Mouse (Mus musculus) retina, postnatal 7 days (tissue): Measurements from ENCODE around the gene Gse1.
"Not testable (repeated sequence)": the region's sequence is repeated elsewhere in the genome, so short reads cannot be mapped to it uniquely, and the experiment has no call there.

Experiments
- DNase-seq: peaks from one replicate; pipeline ENCODE4 v3.0.0-alpha.2; 2012; ENCODE audit warnings: low read depth, low spot score

Gse1 gene

DNA sequence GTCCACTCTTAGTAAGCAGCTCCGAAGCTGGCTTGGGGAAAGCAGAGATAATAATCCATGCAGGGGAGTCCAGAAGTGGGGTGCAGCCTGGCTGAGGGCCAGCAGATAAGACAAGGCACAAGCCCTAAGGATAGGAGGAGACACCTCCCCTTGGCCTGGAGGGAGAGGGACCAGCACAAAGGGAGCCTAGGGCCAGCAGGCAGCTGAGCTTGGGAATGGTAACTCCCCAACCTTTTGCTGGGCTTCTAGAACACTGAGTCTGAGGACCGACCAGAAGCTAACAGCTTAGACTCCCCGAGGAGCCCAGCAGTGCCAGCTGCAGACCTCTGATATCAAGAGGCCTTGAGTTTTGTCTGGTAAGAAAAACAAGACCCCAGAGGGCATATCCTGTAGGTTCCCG, 115.9 kb downstream of the Gse1 start:
- DNase-seq: no peak

DNA sequence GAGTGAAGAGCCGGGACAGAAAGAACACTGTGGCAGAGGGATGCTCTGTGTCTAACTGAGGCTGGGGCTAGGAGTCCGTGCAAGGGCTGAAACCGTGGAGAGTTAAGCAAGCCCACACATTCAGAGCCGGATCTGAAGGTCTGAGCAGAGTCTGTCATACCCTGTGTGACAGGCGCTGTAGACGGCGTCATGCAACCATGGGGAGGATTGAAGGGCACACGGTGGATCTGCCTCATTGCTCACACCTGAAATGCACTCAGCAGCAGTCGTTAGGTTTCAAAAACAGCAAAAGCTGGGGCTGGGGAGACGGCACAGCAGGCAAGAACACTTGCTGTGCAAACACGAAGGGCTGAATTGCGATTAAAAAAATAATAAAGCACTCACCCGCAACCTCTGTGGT, 116.3 kb downstream of the Gse1 start:
- no peak for DNase-seq

DNA sequence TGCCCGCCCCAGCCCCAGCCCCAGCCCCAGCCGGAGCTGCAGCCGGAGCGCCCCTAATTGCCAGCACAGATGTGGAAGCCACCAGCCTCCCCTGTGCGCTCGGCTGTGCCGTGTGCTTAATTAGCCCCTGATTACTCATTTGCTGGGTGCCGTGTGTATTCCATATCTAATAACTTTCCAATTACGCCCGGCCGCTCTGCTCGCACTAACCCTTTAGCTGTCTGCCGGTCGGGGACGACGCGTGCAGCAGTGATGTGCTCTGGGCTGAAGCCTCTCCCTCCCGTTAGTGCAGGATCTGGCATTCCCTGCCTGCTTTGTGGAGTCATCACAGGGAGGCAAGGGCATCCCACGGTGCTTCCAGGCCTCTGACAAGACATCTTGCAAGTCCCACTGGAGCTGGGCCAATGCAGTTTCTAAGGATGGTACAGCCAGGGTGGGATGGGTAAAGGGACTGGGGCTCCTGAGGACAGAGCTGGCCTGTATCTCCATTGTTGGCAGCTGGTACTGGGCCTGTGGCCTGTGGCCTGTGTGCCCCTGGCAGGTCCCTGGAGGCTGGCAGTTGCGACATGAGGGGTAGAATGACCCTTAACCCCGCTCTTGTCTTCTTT, 119.6 kb downstream of the Gse1 start:
- DNase-seq: no peak

DNA sequence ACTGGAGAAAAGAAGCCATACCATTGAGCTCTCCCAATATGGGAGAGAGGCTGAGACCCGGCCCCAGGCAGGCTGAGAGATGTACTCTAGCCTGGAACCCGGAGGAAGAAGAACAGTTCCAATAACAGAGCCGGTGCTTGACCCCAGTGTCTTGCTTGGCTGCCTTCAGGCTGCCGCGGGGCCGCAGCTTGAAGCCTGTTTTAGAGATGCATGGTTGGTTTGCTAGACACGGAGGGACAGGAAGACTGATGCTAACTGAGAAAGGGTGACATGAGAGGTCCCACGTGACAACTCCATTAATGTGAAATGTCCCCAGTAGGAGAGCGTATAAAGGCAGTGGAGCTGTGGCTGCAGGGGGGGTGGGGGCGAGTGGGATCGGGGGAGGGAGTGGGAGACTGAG, 120.7 kb downstream of the Gse1 start:
- no peak for DNase-seq

DNA sequence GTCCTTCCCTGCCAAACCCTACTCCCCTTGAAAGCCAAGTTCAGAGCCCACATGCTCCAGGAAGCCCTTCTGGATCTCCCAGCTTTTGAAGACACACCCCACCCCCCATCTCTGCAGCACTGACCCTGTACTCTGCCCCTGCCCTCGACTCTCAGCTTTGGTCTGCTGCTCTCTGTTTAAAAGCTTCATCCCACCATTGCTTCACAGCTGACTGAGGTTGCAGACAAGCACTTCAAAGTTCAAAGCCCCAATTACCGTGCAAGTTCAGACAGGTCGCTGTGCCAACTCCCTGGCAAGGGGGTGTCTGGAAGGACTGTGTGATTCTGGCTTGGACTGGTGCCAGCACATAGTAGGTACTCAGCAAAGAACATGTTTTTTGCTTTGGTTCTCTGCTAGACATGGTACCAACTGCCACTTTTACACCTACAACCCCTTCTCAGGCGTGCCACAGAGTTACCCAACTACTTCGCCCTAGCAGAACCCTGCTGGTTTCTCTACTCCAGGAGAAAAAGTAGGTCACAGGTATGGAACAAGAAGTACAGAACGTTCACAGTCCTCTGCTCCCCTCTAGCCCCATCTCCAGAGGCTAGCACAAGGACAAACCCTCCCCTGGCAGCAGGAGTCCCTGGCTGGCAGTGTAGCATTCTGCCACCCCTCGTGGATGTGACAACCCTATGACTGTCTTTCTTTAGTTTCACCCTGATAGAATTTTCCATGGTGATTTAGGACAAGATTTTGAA, 123.2 kb downstream of the Gse1 start:
- no peak for DNase-seq

DNA sequence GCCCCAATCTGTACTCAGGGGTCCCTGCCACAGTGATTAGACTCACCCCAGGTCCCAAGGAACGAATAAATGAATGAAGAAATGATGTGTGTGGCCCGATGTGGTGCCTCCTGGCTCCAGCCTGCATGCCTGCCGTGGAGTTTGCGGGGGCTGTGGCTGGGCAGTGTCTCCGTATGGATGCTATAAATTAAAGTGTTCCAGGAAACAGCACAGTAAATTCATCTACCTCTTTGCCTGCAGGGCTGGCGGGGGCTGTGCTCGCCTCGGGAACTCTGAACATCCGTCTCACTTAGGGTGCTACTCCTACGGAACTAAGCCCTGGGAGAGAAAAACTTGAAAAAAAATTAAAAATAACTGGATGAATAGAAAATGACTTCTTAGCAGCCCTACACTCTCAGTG, 123.8 kb downstream of the Gse1 start:
- no peak for DNase-seq

DNA sequence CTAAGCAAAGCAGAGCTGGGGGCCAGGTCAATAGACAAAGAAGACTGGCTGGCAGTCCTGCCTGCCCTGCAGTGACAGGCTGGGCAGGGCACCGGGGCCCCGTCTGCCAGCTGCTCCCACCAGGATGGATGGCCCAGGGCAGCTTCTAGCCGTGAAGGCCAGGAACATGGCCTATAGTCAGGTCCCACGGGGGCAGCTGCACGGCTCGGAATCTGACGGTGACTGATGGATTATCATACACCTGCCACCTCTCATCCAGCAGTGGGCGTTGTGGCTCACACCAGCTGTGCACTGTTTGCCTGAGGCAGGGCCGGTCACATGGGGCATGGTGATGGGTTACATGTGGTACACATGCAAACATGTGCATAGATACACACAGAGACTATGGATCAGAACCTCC, 127.8 kb downstream of the Gse1 start:
- DNase-seq: no peak

DNA sequence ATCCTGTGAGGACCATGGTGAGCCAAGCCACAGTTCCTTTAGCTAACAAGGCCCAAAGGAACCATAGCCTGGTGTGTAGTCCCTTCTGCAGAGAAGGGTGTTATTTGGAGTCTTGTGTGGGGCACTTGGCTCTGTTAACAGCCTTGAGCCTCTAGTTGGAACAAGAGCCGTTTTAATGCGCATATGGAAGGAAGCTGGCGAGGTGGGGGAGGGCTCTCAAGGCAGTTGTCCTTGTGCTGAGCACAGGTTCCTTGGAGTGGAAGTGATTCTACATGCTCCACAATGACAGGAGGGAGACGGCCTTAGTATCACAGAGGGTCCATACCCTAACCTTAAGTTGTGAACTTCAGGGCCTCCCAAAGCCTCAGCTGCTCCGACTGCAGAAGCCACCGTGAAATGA, 129.2 kb downstream of the Gse1 start:
- DNase-seq: no peak

DNA sequence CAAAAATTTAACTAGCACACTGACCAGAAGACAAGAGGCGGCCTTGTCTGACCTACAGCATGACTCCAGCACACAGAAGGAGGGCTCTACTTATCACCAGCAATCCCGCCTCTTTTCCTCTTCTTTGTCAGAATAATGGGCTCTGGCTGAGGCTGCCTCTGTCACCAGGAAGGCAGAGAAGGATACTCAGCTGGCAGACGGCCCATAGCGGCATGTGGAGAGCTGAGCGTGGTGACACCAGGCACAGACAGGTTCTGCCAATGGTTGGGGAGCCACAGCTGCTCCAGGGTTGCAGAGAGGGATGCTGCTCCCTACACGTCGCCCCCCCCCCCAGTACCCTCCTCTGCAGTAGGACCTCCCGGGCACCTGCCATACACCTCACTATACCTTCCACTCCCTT, 133.0 kb downstream of the Gse1 start:
- DNase-seq: no peak

DNA sequence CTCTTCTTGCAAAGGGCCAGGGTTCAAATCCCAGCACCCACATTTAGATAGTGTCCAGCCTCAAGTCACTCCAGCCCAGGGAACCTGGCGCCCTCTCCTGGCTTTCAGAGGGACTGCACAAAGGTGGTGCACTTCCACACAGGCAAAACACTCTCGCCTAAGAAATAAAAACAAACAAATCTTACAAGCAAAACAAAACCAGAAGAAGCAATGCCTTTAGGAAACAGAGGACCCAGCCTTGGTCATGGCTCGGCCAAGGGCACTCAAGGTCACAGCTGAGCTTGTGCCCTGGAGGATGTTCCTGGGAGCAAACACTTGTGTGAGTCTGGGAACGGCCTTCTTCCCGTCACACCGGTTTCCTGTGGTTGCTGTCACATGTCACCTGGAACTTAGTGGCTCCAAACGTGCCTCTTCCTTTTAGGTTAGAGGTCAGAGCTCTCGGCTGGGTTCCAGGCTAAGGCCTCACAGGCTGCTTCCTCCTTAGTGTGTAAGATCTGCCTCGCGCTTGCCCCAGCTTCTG, 135.4 kb downstream of the Gse1 start:
- DNase-seq: no peak

DNA sequence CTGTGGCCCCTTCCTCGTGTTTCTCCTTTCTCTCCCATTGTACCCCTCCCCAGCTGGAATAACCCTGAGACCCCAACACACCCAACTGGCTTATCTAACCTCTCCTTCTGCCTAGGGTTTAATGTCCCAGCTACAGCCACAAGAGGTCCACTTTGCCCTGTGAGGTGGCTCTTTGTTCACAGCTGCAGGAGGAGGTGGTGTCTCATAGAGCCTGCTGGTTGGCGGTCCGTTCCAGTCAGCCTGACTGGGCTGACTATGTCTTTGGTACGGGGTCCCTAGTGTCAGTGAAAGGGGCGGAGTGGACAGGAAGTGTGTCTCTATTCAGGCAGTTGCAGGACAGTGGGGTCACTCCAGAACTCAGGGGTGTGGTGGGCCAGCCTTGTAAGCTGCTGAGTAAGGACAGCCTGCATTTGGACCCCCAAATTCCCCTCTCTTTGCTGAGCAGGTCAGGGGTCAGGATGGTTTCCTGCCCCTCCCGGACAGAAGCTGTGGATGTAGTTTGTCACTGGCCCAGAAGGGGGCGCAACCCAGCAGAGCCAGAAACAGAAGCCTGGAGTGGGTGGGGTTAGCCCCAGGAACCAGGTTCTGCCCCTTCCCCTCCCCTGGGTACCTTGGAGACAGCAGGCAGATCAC, 136.0 kb downstream of the Gse1 start:
- DNase-seq: no peak

DNA sequence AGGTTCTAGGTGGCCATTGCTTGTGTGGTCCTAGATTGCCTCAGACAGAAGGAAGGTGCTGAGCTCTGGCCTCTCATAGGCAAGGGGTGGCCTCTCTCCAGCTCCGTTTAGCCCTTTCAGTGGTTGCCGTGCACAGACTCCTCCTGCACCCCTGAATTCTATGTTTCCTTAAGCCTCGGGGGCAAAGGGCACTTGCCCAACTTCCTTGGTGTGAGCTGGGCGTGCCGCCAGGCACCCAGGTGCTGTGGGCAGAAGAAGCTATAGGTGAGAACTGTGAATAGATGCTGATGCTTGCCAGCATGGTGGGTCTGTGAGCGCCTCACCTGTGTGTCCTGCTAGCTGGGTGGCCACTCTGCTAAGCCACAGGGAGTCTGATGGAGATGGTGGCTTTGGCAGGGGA, 138.6 kb downstream of the Gse1 start:
- no peak for DNase-seq

DNA sequence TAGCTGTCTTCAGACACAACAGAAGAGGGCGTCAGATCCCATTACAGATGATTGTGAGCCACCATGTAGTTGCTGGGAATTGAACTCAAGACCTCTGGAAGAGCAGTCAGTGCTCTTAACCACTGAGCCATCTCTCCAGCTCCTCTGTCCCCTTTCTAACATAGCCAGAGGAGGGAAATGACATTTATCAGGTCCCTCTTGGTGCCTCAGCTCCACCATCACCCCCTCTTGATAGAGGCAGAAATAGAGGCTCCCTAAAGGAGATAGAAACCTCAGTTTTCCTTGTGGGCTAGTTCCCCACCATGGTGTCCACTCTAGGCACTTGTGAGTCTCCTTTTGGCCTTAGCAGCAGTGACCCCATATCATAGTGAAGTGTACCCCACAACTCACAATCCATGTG, 139.9 kb downstream of the Gse1 start:
- DNase-seq: not testable (repeated sequence)

DNA sequence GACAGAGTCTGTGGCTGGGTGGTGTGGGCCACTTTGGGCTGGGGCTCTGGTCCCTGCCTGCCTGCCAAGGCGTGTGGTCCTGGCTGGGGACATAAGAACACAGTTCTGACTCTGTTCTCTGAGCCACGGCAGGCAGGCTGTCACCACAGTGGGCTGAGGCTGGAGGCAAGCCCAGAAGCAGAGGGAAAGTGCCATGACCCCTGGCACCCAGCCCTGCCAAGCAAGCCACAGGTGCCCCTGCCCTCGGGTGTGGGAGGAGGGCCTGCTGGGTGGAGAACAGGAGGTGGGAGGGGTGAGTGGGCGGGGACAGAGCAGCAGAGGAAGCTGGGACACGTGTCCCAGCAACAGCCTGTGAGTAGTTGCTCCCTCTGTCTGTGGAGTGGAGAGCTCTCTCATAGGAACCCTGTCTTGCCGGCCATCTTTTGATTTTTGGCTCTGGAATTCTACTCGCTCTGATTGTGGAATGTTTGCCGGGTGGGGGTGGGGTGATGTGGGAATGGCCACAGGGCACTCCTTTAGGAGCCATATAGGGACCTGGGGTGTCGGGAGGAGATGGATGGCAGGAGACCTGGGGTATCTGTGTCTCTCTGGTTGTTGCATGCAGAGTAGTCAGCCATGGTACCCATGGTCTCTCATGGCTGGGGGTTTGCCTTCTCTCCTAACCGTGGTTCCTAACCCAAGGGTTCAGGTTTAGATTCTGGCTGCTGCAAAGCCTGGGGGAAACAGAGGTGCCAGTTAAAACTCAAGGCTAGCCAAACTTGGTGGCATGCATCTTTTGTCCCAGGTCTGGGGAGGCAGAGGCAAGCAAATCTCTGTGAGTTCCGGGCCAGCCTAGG, 140.8 kb downstream of the Gse1 start:
- peak; percentile 58 for DNase-seq

DNA sequence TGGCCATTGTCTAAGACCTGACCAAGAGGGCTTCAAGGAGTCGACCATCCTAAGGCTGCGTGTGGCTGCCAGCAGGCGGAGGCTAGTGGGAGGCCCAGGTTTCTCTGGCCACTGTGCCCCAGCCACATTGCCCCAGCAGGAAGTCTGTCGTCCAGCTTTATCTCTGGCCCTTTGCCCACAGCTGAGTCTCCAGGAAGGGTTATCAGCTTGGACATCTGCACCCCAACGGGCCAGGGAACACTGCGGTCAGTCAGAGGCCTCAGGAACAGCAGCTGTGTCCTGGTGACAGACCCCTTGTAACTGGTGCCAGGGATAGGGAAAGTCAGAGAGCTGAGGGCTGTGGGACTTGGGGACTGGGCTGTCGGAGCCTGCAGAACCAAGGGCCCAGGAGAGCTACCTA, 141.7 kb downstream of the Gse1 start:
- DNase-seq: no peak

DNA sequence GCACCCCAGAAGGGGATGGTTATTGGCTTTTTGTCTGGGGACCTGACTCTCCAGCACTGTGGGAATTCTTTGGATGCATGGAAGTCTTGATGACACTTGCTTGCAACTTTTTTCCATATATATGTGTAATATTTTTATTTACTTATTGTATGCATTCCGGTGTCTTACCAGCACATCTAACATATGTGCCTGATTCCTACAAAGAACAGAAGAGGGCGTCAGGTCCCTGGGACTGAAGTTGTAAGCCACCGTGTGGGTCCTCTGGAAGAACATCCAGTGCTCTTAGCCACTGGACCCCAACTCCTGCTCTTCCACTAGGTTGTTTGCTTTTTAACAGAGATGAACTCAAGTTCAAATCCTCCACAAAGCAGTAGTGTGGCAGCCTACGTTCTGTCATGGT, 142.2 kb downstream of the Gse1 start:
- DNase-seq: no peak

DNA sequence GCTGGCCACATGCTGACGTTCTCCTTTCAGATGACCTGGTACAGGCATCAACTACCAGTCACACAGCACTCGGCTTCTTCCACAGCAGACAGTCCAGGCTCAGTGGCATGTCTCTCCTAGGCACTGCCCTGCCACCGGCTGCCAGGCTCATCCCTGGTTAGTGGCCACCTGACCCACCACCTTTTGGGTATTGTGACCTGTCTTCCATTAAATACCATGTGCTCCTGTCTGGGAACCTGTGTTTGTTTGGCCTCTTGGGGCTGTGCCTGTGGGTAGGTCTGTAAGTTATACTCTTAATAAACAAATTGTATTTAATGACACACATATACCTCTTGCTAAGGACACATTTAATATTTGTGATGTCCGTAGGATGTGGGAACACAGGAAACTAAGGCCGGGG, 142.9 kb downstream of the Gse1 start:
- no peak for DNase-seq

DNA sequence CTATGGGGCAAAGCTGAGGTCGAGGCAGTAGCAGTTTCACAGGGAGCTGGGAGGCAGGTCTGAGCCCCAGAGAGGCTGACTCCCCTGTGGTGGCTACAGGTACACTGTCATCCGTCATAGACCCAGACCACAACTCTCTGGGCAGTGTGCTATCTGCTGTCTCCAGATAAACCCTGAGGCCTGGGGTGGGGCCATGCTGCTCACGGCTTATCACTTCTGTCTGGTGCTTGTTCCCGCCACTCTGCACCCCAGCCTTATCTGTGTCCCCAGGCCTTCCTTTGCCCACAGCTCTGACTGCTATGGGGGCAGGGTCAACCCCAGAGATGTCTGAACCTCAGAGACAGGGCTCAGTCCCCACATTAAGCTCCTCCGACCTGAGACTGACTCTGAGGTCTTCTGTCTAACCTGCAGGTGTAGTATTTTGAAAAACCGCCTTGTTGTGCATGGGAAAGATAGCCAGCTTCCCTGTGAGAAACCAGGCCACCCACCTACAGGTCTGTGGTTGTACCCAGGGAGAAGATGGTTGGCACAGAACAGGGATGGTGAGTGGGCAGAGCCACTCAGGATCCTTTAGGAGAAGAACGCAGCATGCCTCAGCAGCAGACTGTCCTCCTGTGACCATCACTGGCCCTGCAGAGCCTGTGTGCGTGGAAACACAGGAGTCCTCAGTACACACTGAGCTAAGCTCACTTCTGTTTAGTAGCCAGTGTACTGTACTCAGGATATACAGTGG, 143.6 kb downstream of the Gse1 start:
- DNase-seq: no peak

DNA sequence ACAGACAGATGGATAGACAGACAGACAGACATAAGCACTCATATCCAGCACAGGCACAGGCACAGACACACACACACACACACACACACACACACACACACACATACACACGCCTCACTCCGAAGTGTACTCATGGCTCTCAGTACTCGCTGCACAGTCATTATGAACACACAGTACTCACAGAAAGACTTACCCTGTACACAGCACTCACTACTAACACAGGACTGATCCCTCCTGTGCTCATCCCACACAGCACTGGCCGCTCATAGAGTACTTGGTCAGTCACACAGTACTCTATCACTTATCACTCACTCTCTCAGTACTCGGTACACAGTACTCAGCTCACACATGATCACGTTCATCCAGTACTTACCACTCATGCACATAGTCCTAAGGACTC, 144.4 kb downstream of the Gse1 start:
- DNase-seq: no peak

DNA sequence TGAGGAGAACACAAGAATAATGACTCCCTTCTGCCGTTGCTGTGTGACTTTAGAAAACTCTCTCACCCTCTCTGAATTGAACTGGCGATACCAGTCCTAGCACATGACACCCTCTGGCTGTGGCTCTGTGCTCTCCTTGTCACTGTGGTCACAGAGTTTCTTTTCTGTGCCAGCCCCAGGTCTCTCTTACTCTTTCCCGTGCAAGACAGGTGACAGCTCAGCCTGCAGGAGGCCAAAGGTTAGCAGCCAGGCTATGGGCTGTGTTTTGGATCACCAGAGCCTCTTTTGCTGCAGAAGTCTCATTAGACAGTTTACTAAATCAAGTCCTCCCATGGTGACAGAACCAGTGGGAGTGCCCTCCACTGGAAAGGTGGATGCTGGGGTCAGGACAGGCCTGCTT, 145.4 kb downstream of the Gse1 start:
- DNase-seq: no peak

DNA sequence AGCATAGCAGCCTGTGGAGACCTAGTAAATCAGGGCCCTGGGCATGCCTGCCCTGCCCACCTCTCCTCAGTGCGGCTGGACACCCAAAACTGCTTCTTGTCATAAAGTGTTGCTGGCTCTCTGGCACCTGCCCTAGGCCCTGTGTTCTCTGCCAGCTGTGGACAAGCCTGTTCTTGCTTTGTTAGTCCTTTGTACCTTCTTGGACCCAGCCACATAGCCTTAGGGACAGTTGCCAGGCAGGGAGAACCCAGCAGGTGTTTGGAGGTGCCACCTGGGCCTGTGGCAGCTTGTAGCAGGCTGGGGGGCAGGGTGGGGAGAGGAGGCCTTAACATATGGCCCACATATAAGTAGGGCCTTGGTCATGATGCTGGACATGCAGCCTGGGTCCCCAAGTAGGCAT, 145.8 kb downstream of the Gse1 start:
- no peak for DNase-seq
